Mouse (Mus musculus) CH12.LX (cell line): ENCODE measurements at regions not wholly inside any gene's neighbourhood (a gene's known extent, or its start where the extent isn't known, plus 50 kb on each side); places are given as distances from the start of the nearest gene placed in this dataset.

ENCODE experiments used
- DNase-seq: peaks from one replicate; pipeline ENCODE4 v3.0.0-alpha.2; 2013; ENCODE audit errors: extremely low read depth
- H3K27ac ChIP-seq: 2 replicates; pipeline ENCODE4 v1.5.1; 2012; ENCODE audit warnings: low read depth, mild to moderate bottlenecking, control low read depth, moderate library complexity; ENCODE audit not compliant: insufficient read depth
- H3K27me3 ChIP-seq: replicated peaks from 2 replicates; pipeline ENCODE3; 2012; ENCODE audit warnings: inconsistent platforms
- H3K36me3 ChIP-seq, 2 experiments: replicated peaks in 1 of 2; 2 replicates each; pipeline versions ENCODE3 to v1.6.1; 2012; ENCODE audit warnings: inconsistent platforms in 1 of 2, low read length in 1 of 2, mild to moderate bottlenecking in 1 of 2, mixed read lengths in 1 of 2, moderate library complexity in 1 of 2; ENCODE audit not compliant: control insufficient read depth in 1 of 2, insufficient read depth in 1 of 2
- H3K4me1 ChIP-seq, 2 experiments: 2 replicates each; pipeline ENCODE4 v1.6.1; 2012; ENCODE audit warnings: inconsistent platforms in 1 of 2, moderate library complexity in 1 of 2; ENCODE audit not compliant: insufficient read depth in 2 of 2, control insufficient read depth in 1 of 2
- H3K4me2 ChIP-seq: 2 replicates; pipeline ENCODE4 v1.6.1; 2012; ENCODE audit warnings: low read depth, mild to moderate bottlenecking, control low read depth; ENCODE audit not compliant: poor library complexity, insufficient read depth, severe bottlenecking
- H3K4me3 ChIP-seq, 3 experiments: fragments of 150-350 bp in 1 of 3; sonication (generic) in 1 of 3; replicated peaks in 1 of 3; 2 replicates each; pipeline versions ENCODE3 to v1.5.1; 2011 to 2012; ENCODE audit warnings: low read depth in 2 of 3, low read length in 2 of 3, mild to moderate bottlenecking in 2 of 3, moderate library complexity in 2 of 3, control low read depth in 1 of 3, improper control_type of control experiment in 1 of 3, inconsistent platforms in 1 of 3, mixed read lengths in 1 of 3; ENCODE audit not compliant: poor library complexity in 1 of 3
- H3K79me2 ChIP-seq: replicated peaks from 2 replicates; pipeline ENCODE4 v1.6.1; 2012; ENCODE audit warnings: mild to moderate bottlenecking, moderate library complexity; ENCODE audit not compliant: control insufficient read depth, poor library complexity, insufficient read depth, severe bottlenecking; ENCODE audit errors: extremely low read depth
- H3K9ac ChIP-seq: 2 replicates; pipeline ENCODE4 v1.6.1; 2012; ENCODE audit warnings: low read depth, mild to moderate bottlenecking, control low read depth, moderate library complexity; ENCODE audit not compliant: insufficient read depth
- H3K9me3 ChIP-seq: replicated peaks from 2 replicates; pipeline ENCODE3; 2012; ENCODE audit warnings: low read length, inconsistent platforms, mixed read lengths
- CHD2 ChIP-seq: IDR thresholded peaks from 2 replicates; pipeline ENCODE4 v1.6.1; 2011; ENCODE audit warnings: low read length, improper control_type of control experiment
- ELF1 ChIP-seq: IDR thresholded peaks from 2 replicates; pipeline ENCODE4 v1.6.1; 2014; ENCODE audit warnings: low read depth, mild to moderate bottlenecking, inconsistent platforms, low read length, improper control_type of control experiment
- EP300 ChIP-seq: IDR thresholded peaks from 2 replicates; pipeline ENCODE4 v1.6.1; 2011; ENCODE audit warnings: low read length, improper control_type of control experiment
- ETS1 ChIP-seq: conservative IDR thresholded peaks from 2 replicates; pipeline ENCODE4 v1.6.1; 2012; ENCODE audit warnings: low read depth, mild to moderate bottlenecking, inconsistent platforms, low read length, improper control_type of control experiment, moderate library complexity
- GABPA ChIP-seq: IDR thresholded peaks from 2 replicates; pipeline ENCODE4 v1.6.1; 2012; ENCODE audit warnings: low read depth, low read length, improper control_type of control experiment, inconsistent platforms; ENCODE audit not compliant: insufficient replicate concordance
- HCFC1 ChIP-seq: IDR thresholded peaks from 2 replicates; pipeline ENCODE4 v1.6.1; 2012; ENCODE audit warnings: low read depth, mild to moderate bottlenecking, inconsistent platforms, low read length, improper control_type of control experiment
- IRF4 ChIP-seq: IDR thresholded peaks from 2 replicates; pipeline ENCODE4 v1.6.1; 2014; ENCODE audit warnings: low read depth, mild to moderate bottlenecking, inconsistent platforms, low read length, improper control_type of control experiment
- JUN ChIP-seq: IDR thresholded peaks from 2 replicates; pipeline ENCODE4 v1.6.1; 2011; ENCODE audit warnings: low read depth, mild to moderate bottlenecking, low read length, improper control_type of control experiment, moderate library complexity; ENCODE audit not compliant: insufficient read depth
- JUND ChIP-seq: conservative IDR thresholded peaks from 2 replicates; pipeline ENCODE4 v1.6.1; 2011; ENCODE audit warnings: low read depth, low read length, improper control_type of control experiment
- KAT2A ChIP-seq: IDR thresholded peaks from 2 replicates; pipeline ENCODE4 v1.6.1; 2012; ENCODE audit warnings: low read length, improper control_type of control experiment, inconsistent platforms; ENCODE audit not compliant: insufficient replicate concordance
- MAFK ChIP-seq: IDR thresholded peaks from 2 replicates; pipeline ENCODE4 v1.6.1; 2011; ENCODE audit warnings: low read length, improper control_type of control experiment; ENCODE audit not compliant: insufficient replicate concordance
- MAX ChIP-seq: IDR thresholded peaks from 2 replicates; pipeline ENCODE4 v1.6.1; 2011; ENCODE audit warnings: low read length, improper control_type of control experiment
- MAZ ChIP-seq: IDR thresholded peaks from 2 replicates; pipeline ENCODE4 v1.6.1; 2012; ENCODE audit warnings: low read depth, mild to moderate bottlenecking, inconsistent platforms, low read length, improper control_type of control experiment, moderate library complexity
- MXI1 ChIP-seq: IDR thresholded peaks from 2 replicates; pipeline ENCODE4 v1.6.1; 2011; ENCODE audit warnings: mild to moderate bottlenecking, low read depth, low read length, improper control_type of control experiment
- MYC ChIP-seq: IDR thresholded peaks from 2 replicates; pipeline ENCODE4 v1.6.1; 2011; ENCODE audit warnings: low read depth, mild to moderate bottlenecking, improper control_type of control experiment, low read length
- NELFE ChIP-seq: IDR thresholded peaks from 2 replicates; pipeline ENCODE4 v1.6.1; 2011; ENCODE audit warnings: low read depth, low read length, improper control_type of control experiment
- NRF1 ChIP-seq: IDR thresholded peaks from 2 replicates; pipeline ENCODE4 v1.6.1; 2014; ENCODE audit warnings: low read depth, mild to moderate bottlenecking, inconsistent platforms, low read length, improper control_type of control experiment, moderate library complexity
- PAX5 ChIP-seq: IDR thresholded peaks from 2 replicates; pipeline ENCODE4 v1.6.1; 2012; ENCODE audit warnings: low read length, inconsistent platforms, mixed read lengths
- POLR2A ChIP-seq: IDR thresholded peaks from 2 replicates; pipeline ENCODE4 v1.6.1; 2011; ENCODE audit warnings: low read depth, mild to moderate bottlenecking, improper control_type of control experiment, low read length
- POLR2AphosphoS2 ChIP-seq: IDR thresholded peaks from 2 replicates; pipeline ENCODE4 v1.6.1; 2011; ENCODE audit warnings: low read depth, low read length, improper control_type of control experiment
- SIN3A ChIP-seq: IDR thresholded peaks from 2 replicates; pipeline ENCODE4 v1.6.1; 2012; ENCODE audit warnings: low read length, improper control_type of control experiment, inconsistent platforms
- SMC3 ChIP-seq: IDR thresholded peaks from 2 replicates; pipeline ENCODE4 v1.6.1; 2011; ENCODE audit warnings: low read depth, low read length, improper control_type of control experiment
- TBP ChIP-seq: conservative IDR thresholded peaks from 2 replicates; pipeline ENCODE4 v1.6.1; 2011; ENCODE audit warnings: low read depth, low read length, improper control_type of control experiment
- TCF12 ChIP-seq: IDR thresholded peaks from 2 replicates; pipeline ENCODE4 v1.6.1; 2014; ENCODE audit warnings: low read depth, mild to moderate bottlenecking, inconsistent platforms, low read length, improper control_type of control experiment
- ZC3H11A ChIP-seq: IDR thresholded peaks from 2 replicates; pipeline ENCODE4 v1.6.1; 2012; ENCODE audit warnings: low read depth, mild to moderate bottlenecking, inconsistent platforms, low read length, improper control_type of control experiment
- ZKSCAN1 ChIP-seq: IDR thresholded peaks from 2 replicates; pipeline ENCODE4 v1.6.1; 2012; ENCODE audit warnings: low read depth, inconsistent platforms, low read length, improper control_type of control experiment, borderline replicate concordance
- ZMIZ1 ChIP-seq: IDR thresholded peaks from 2 replicates; pipeline ENCODE4 v1.6.1; 2012; ENCODE audit warnings: low read depth, mild to moderate bottlenecking, inconsistent platforms, low read length, improper control_type of control experiment
- ZNF384 ChIP-seq: IDR thresholded peaks from 2 replicates; pipeline ENCODE4 v1.6.1; 2012; ENCODE audit warnings: low read depth, low read length, improper control_type of control experiment, inconsistent platforms
- dilution Hi-C: fragments of 300-500 bp; cut with MboI; formaldehyde crosslinking; loops from 2 replicates; pipeline ENCODE4 v1.14.3; 2020; ENCODE audit warnings: low sequenced_read_pairs; ENCODE audit not compliant: extremely low pct_unique_long_range_greater_than_20kb, extremely low pct_ligation_motif_present
- in situ Hi-C: fragments of 300-500 bp; cut with MboI; formaldehyde crosslinking; loops from 3 replicates; pipeline ENCODE4 v1.14.3; 2019; ENCODE audit warnings: low sequenced_read_pairs, low pct_ligation_motif_present, low pct_unique_long_range_greater_than_20kb, mixed read lengths

GRCm38 (mm10) chr1:151113199-151113598 is 69.1 kb upstream of the Gm47985 start:
- H3K27me3 ChIP-seq = no peaks in the 10 kb centered on the region
- H3K27ac ChIP-seq = no peak overlapping the region
- H3K9ac ChIP-seq = no peak overlapping the region

GRCm38 (mm10) chr1:151118530-151118929 is 63.8 kb upstream of the Gm47985 start:
- Histone ChIP-seq H3K27me3 (no peaks in the 10 kb centered on the region), H3K4me3 (peak overlapping the region in 1 of 3 experiments; percentile 23), H3K9me3 (no peaks in the 10 kb centered on the region), H3K79me2 (no peaks in the 10 kb centered on the region), H3K27ac (no peak overlapping the region), H3K36me3 (no peaks in the 10 kb centered on the region), H3K4me1 (peaks cover 6 to 25% of the 10 kb centered on the region in 2 experiments), H3K4me2 (peak overlapping the region; percentile 31; the same call in 1 of the 2 replicates), H3K9ac (no peak overlapping the region)
- dilution Hi-C loops (no loop called here), in situ Hi-C loops (no loop called here)
- DNase-seq = peak; percentile 66
- TF ChIP-seq ETS1 = 0 out of 2 replicates have a peak, but pooled peaks have one; percentile 11
- TF ChIP-seq GABPA = no peak
- TF ChIP-seq IRF4 = 0 out of 2 replicates have a peak, but pooled peaks have one; percentile 7
- TF ChIP-seq HCFC1 = no peak
- TF ChIP-seq EP300 = no peak
- TF ChIP-seq MYC = 0 out of 2 replicates have a peak, but pooled peaks have one; percentile 12
- no peak for TF ChIP-seq ZKSCAN1
- no peak for TF ChIP-seq PAX5
- no peak for TF ChIP-seq TBP
- no peak for TF ChIP-seq ZMIZ1
- TF ChIP-seq NELFE = no peak
- TF ChIP-seq POLR2A = no peak
- no peak for TF ChIP-seq MAFK
- no peak for TF ChIP-seq CHD2

More at GRCm38 (mm10) chr1:151113199-151113598, 69.1 kb upstream of the Gm47985 start:
- no peaks in the 10 kb centered on the region for H3K9me3 ChIP-seq
- in situ Hi-C loops = no loop called here
- dilution Hi-C loops = no loop called here
- no peak for TF ChIP-seq SMC3
- no peak for TF ChIP-seq MAFK
- TF ChIP-seq ZC3H11A = no peak
- no peak for TF ChIP-seq JUND
- TF ChIP-seq MAZ = no peak
- no peak for TF ChIP-seq MXI1
- TF ChIP-seq KAT2A = no peak
- no peak for TF ChIP-seq TCF12
- TF ChIP-seq IRF4 = no peak
- no peak for TF ChIP-seq ZNF384
- no peak for TF ChIP-seq CHD2
- no peak for TF ChIP-seq SIN3A
- no peak for TF ChIP-seq ZMIZ1
- TF ChIP-seq ELF1 = no peak
- no peak for TF ChIP-seq EP300
- TF ChIP-seq ETS1 = no peak
- TF ChIP-seq NRF1 = no peak
- no peak for TF ChIP-seq JUN
- TF ChIP-seq POLR2AphosphoS2 = no peak
- TF ChIP-seq MAX = no peak
- no peak for DNase-seq
- H3K4me1 ChIP-seq = peaks cover 0 to 10% of the 10 kb centered on the region in 2 experiments; a peak in 2 of 4 replicates
- no peak overlapping the region for H3K4me3 ChIP-seq
- no peaks in the 10 kb centered on the region for H3K36me3 ChIP-seq
- H3K4me2 ChIP-seq = no peak overlapping the region
- H3K79me2 ChIP-seq = no peaks in the 10 kb centered on the region
